30 mouse cellular contexts compared by ENCODE assay signal in the genomic region with DNA sequence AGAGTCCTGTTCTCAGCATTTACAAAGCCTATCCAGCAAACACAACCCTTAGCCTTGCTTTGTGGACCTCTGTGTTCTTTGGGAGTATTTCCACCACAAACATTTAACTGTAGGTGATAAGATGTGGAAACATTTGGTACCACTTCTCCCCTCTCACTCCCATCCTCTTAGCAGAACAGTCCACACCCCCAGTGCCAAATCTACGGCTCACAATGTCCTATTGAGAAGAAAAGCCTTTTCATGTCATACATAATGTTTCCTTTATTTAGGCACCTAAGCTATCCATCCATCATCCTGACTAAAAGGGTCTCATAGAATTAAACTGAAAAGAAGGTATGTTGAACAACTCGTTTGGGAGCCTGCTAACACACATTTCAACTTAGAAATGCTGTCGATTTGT. TPM values are rescaled to one million over a fixed set of nuclear protein-coding genes. Genes with fewer than 3 reads are reported as not detected.
"Had no signal": no experiment of that assay in that cellular context is flagged by ENCODE, and none has a peak within 500 bp of the region (broad histone marks: within the 10 kb centered on the region; RNA-seq: fewer than 3 reads in every experiment).

No protein-coding gene starts in this region.

- H3K27ac ChIP-seq: heart, adult 2 months; heart, embryonic 13.5 days; heart, embryonic 15.5 days; hindbrain, embryonic 13.5 days; hindbrain, embryonic 15.5 days; intestine, embryonic 15.5 days; kidney, embryonic 15.5 days; kidney, postnatal 0 days; limb, embryonic 13.5 days; limb, embryonic 15.5 days; liver, embryonic 12.5 days had no signal

- H3K36me3 ChIP-seq: hindbrain, embryonic 13.5 days; hindbrain, embryonic 15.5 days; intestine, embryonic 15.5 days; kidney, embryonic 15.5 days; limb, embryonic 13.5 days; limb, embryonic 15.5 days; liver, embryonic 12.5 days had no signal

- H3K27me3 ChIP-seq: heart, embryonic 13.5 days; heart, embryonic 15.5 days; hindbrain, embryonic 13.5 days; hindbrain, embryonic 15.5 days; intestine, embryonic 15.5 days; kidney, embryonic 15.5 days; limb, embryonic 13.5 days; limb, embryonic 15.5 days; liver, embryonic 12.5 days had no signal

- DNase-seq: gastrocnemius, postnatal 14 days; gastrocnemius, postnatal 36 days; heart, adult 11 months; heart, adult 2 months; heart, postnatal 10 days; heart, postnatal 36 days; kidney, adult 18-20 months; kidney, adult 9 months; kidney, postnatal 14 days; kidney, postnatal 36 days; layer of hippocampus, adult 9-11 months; layer of hippocampus, postnatal 36 days; left cerebral cortex, postnatal 4 days had no signal

- H3K4me2 ChIP-seq: heart, embryonic 11.5 days; heart, embryonic 13.5 days; heart, embryonic 15.5 days; hindbrain, embryonic 13.5 days; hindbrain, embryonic 15.5 days; intestine, embryonic 15.5 days; kidney, embryonic 15.5 days; limb, embryonic 13.5 days; limb, embryonic 15.5 days; liver, embryonic 12.5 days had no signal

- H3K9me3 ChIP-seq: heart, embryonic 13.5 days; heart, embryonic 15.5 days; hindbrain, embryonic 13.5 days; hindbrain, embryonic 15.5 days; intestine, embryonic 15.5 days; kidney, embryonic 15.5 days; limb, embryonic 13.5 days; limb, embryonic 15.5 days; liver, embryonic 12.5 days had no signal

- H3K4me3 ChIP-seq: heart, adult 2 months; heart, embryonic 13.5 days; heart, embryonic 15.5 days; hindbrain, embryonic 13.5 days; hindbrain, embryonic 15.5 days; intestine, embryonic 15.5 days; kidney, embryonic 15.5 days; limb, embryonic 13.5 days; limb, embryonic 15.5 days; liver, embryonic 12.5 days had no signal

- H3K9ac ChIP-seq: heart, embryonic 13.5 days; heart, embryonic 15.5 days; hindbrain, embryonic 13.5 days; hindbrain, embryonic 15.5 days; intestine, embryonic 15.5 days; kidney, embryonic 15.5 days; limb, embryonic 13.5 days; limb, embryonic 15.5 days; liver, embryonic 12.5 days had no signal

- ATAC-seq: inflammation-experienced regulatory T-cells, adult 6 months; intestine, embryonic 15.5 days; intestine, postnatal 0 days; liver, embryonic 12.5 days had no signal

- H3K4me1 ChIP-seq: hindbrain, embryonic 13.5 days; hindbrain, embryonic 15.5 days; intestine, embryonic 15.5 days; kidney, embryonic 15.5 days; limb, embryonic 13.5 days; limb, embryonic 15.5 days; liver, embryonic 12.5 days had no signal

RNA-seq across cellular contexts. Expression of gene Myoz2, which starts 9.2 kb away (rescaled TPM):
- total RNA-seq: hematopoietic stem cell, adult 5-6 weeks; layer of hippocampus, postnatal 14 days; left cerebral cortex, postnatal 4 days had no signal
- polyA plus RNA-seq: inflammation-experienced regulatory T-cells, adult 6 months; kidney, postnatal 0 days; large intestine, adult 2 months; liver, adult 2 months had no signal
